Mouse (Mus musculus) small intestine, adult 2 months (tissue): Measurements from ENCODE around the gene Tmed11.
"Not testable (repeated sequence)": the region's sequence is repeated elsewhere in the genome, so short reads cannot be mapped to it uniquely, and the experiment has no call there.

Source experiments
- CTCF ChIP-seq: fragments of 200-500 bp; IDR thresholded peaks from 2 replicates; pipeline ENCODE4 v1.5.1; 2012; ENCODE audit warnings: low read depth, mild to moderate bottlenecking, control low read depth, inconsistent platforms, low read length, moderate library complexity, mixed read lengths; ENCODE audit not compliant: insufficient replicate concordance, insufficient read length; ENCODE audit errors: extremely low read depth
- POLR2A ChIP-seq: fragments of 200-500 bp; IDR thresholded peaks from 2 replicates; pipeline ENCODE4 v1.6.1; 2012; ENCODE audit warnings: low read depth, mild to moderate bottlenecking, control low read depth, inconsistent platforms, low read length, moderate library complexity

GRCm38 (mm10) chr5:108808750-108809149 is 13.6 kb upstream of the Tmed11 start, which contains the start of gene Vmn2r8:
- TF ChIP-seq POLR2A, CTCF: not testable (repeated sequence)
